Mouse (Mus musculus) bone marrow macrophage, adult 2 months (primary cell): ENCODE measurements around the gene Wnt3.

ENCODE experiments used
- CTCF ChIP-seq: IDR thresholded peaks from 2 replicates; pipeline ENCODE4 v1.5.1; 2012; ENCODE audit warnings: low read depth, mild to moderate bottlenecking, low read length, moderate library complexity
- POLR2A ChIP-seq: IDR thresholded peaks from 2 replicates; pipeline ENCODE4 v1.6.1; 2012; ENCODE audit warnings: mild to moderate bottlenecking, low read depth, low read length, borderline replicate concordance

DNA sequence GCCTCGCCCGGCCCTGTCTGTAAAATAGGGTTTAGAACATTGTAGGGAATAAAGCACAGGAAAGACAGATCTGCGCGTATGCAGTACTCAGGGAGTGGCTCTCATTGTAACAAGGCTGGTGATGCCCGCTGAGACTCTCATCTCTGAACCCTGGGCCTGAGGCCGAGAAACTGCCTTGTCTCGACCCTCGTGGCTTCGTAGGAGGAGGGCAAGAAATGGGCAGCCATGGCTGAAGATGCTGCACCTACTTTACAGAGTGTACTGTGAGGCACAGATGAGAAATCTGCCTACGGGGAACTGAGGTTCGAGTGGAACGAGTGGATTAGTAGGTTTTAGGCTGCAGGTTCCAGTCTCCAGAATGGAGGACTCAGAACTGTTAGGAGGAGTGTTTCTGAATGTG, 36.7 kb downstream of the Wnt3 start:
- TF ChIP-seq CTCF: no peak
- no peak for TF ChIP-seq POLR2A
